Mouse (Mus musculus) hindbrain, embryonic 14.5 days (tissue): Measurements from ENCODE around the gene Tuba3a. TPM values are rescaled to one million over a fixed set of nuclear protein-coding genes. Genes with fewer than 3 reads are reported as not detected.

Experiments used
- ATAC-seq: fragments of 200-750 bp; cut with Nextera tagmentation; 2 replicates; pipeline ENCODE4 v1.8.0; 2017; ENCODE audit warnings: moderate number of reproducible peaks, mild to moderate bottlenecking, moderate TSS enrichment, moderate library complexity; ENCODE audit not compliant: low FRiP score
- DNase-seq: peaks from one replicate; pipeline ENCODE4 v3.0.0-alpha.2; 2015; ENCODE audit warnings: low spot score
- H3K27ac ChIP-seq: fragments of 300-500 bp; sonication (generic); 2 replicates; pipeline ENCODE4 v1.5.1; 2014; ENCODE audit warnings: mild to moderate bottlenecking, moderate library complexity
- H3K27me3 ChIP-seq: fragments of 300-500 bp; sonication (generic); 2 replicates; pipeline ENCODE4 v1.6.1; 2014; ENCODE audit warnings: mild to moderate bottlenecking, low read length, mixed read lengths; ENCODE audit not compliant: control insufficient read depth, insufficient read depth
- H3K36me3 ChIP-seq: fragments of 300-500 bp; sonication (generic); replicated peaks from 2 replicates; pipeline ENCODE4 v1.6.1; 2014; ENCODE audit not compliant: control insufficient read depth, insufficient read depth
- H3K4me1 ChIP-seq: fragments of 300-500 bp; sonication (generic); replicated peaks from 2 replicates; pipeline ENCODE4 v1.6.1; 2014; ENCODE audit warnings: antibody characterized with exemption, low read length, mixed read lengths; ENCODE audit not compliant: control insufficient read depth, insufficient read depth
- H3K4me2 ChIP-seq: fragments of 300-500 bp; sonication (generic); replicated peaks from 2 replicates; pipeline ENCODE4 v1.6.1; 2014; ENCODE audit warnings: mild to moderate bottlenecking, moderate library complexity
- H3K4me3 ChIP-seq: fragments of 300-500 bp; sonication (generic); replicated peaks from 2 replicates; pipeline ENCODE4 v1.5.1; 2014; ENCODE audit warnings: mild to moderate bottlenecking, low read length
- H3K9ac ChIP-seq: fragments of 300-500 bp; sonication (generic); 2 replicates; pipeline ENCODE4 v1.6.1; 2014
- H3K9me3 ChIP-seq: fragments of 300-500 bp; sonication (generic); 2 replicates; pipeline ENCODE4 v1.6.1; 2016; ENCODE audit warnings: low read length; ENCODE audit not compliant: control insufficient read depth
- WGBS: fragments of 180-500 bp; shearing (Covaris S2); extraction: QIAGEN DNeasy Blood & Tissue Kit; methylation state at CpG from one replicate; pipeline ENCODE4 v1.1.7; 2014; 5-methylcytosine and 5-hydroxymethylcytosine counted together
- polyA plus RNA-seq: library from polyadenylated mRNA; unstranded; fragments of >200 nt; fragmentation: Nextera tagmentation; extraction: Ambion mirVana; gene quantifications from 2 replicates; pipeline ENCODE4 v1.2.1, GENCODE M21; 2014

The Tuba3a gene
- polyA plus RNA-seq, 1 experiment from 2014 or later: not detected

GRCm38 (mm10) chr6:125256222-125256966, 29.4 kb downstream of the Tuba3a start:
- no peak overlapping the region for H3K4me2 ChIP-seq
- 86% methylated on average over 8 of the region's 8 CpGs for WGBS
- no peak overlapping the region for H3K4me3 ChIP-seq
- no peaks in the 10 kb centered on the region for H3K9me3 ChIP-seq
- no peaks in the 10 kb centered on the region for H3K4me1 ChIP-seq
- no peak for DNase-seq
- H3K27ac ChIP-seq: no peak overlapping the region
- H3K9ac ChIP-seq: no peak overlapping the region
- H3K27me3 ChIP-seq: no peaks in the 10 kb centered on the region
- ATAC-seq: no peak
- no peaks in the 10 kb centered on the region for H3K36me3 ChIP-seq

- no peaks in the 10 kb centered on the region for H3K4me1 ChIP-seq
- no peak overlapping the region for H3K27ac ChIP-seq
- no peaks in the 10 kb centered on the region for H3K27me3 ChIP-seq
- H3K4me2 ChIP-seq: no peak overlapping the region
- DNase-seq: no peak
- no peak overlapping the region for H3K9ac ChIP-seq
- no peaks in the 10 kb centered on the region for H3K36me3 ChIP-seq
- no peak for ATAC-seq
- H3K9me3 ChIP-seq: no peaks in the 10 kb centered on the region
- H3K4me3 ChIP-seq: no peak overlapping the region
- 89% methylated on average over 7 of the region's 7 CpGs for WGBS
These were observed 30.3 kb downstream of the Tuba3a start for GRCm38 (mm10) chr6:125255516-125256044.

GRCm38 (mm10) chr6:125253863-125254715, 31.8 kb downstream of the Tuba3a start:
- no peaks in the 10 kb centered on the region for H3K27me3 ChIP-seq
- H3K27ac ChIP-seq: no peak overlapping the region
- H3K36me3 ChIP-seq: no peaks in the 10 kb centered on the region
- no peak for ATAC-seq
- no peak overlapping the region for H3K4me2 ChIP-seq
- H3K9me3 ChIP-seq: no peaks in the 10 kb centered on the region
- no peak for DNase-seq
- no peaks in the 10 kb centered on the region for H3K4me1 ChIP-seq
- H3K4me3 ChIP-seq: no peak overlapping the region
- WGBS: 81% methylated on average over 14 of the region's 14 CpGs
- H3K9ac ChIP-seq: no peak overlapping the region

GRCm38 (mm10) chr6:125252711-125253110, 33.1 kb downstream of the Tuba3a start:
- Histone ChIP-seq H3K36me3 (no peaks in the 10 kb centered on the region), H3K27me3 (no peaks in the 10 kb centered on the region), H3K27ac (no peak overlapping the region), H3K4me3 (no peak overlapping the region), H3K9ac (no peak overlapping the region), H3K9me3 (no peaks in the 10 kb centered on the region), H3K4me1 (no peaks in the 10 kb centered on the region), H3K4me2 (no peak overlapping the region)
- WGBS: 93% methylated on average over 8 of the region's 8 CpGs
- ATAC-seq: no peak
- no peak for DNase-seq

GRCm38 (mm10) chr6:125252285-125252684, 33.6 kb downstream of the Tuba3a start:
- H3K27me3 ChIP-seq: no peaks in the 10 kb centered on the region
- no peaks in the 10 kb centered on the region for H3K9me3 ChIP-seq
- no peaks in the 10 kb centered on the region for H3K4me1 ChIP-seq
- ATAC-seq (no peak), DNase-seq (no peak)
- no peak overlapping the region for H3K4me3 ChIP-seq
- 89% methylated on average over 3 of the region's 3 CpGs for WGBS
- H3K27ac ChIP-seq: no peak overlapping the region
- no peak overlapping the region for H3K9ac ChIP-seq
- H3K36me3 ChIP-seq: no peaks in the 10 kb centered on the region
- no peak overlapping the region for H3K4me2 ChIP-seq

GRCm38 (mm10) chr6:125244551-125244950, 41.3 kb downstream of the Tuba3a start:
- Histone ChIP-seq H3K9ac (no peak overlapping the region), H3K36me3 (no peaks in the 10 kb centered on the region), H3K27ac (no peak overlapping the region), H3K4me2 (no peak overlapping the region), H3K4me3 (no peak overlapping the region), H3K27me3 (no peaks in the 10 kb centered on the region), H3K9me3 (no peaks in the 10 kb centered on the region), H3K4me1 (no peaks in the 10 kb centered on the region)
- ATAC-seq (no peak), DNase-seq (no peak)
- 57% methylated on average over 1 of the region's 1 CpGs for WGBS

GRCm38 (mm10) chr6:125241566-125241965, 44.3 kb downstream of the Tuba3a start:
- Histone ChIP-seq H3K9ac (no peak overlapping the region), H3K9me3 (no peaks in the 10 kb centered on the region), H3K36me3 (no peaks in the 10 kb centered on the region), H3K4me3 (no peak overlapping the region), H3K4me2 (no peak overlapping the region), H3K4me1 (no peaks in the 10 kb centered on the region), H3K27ac (no peak overlapping the region), H3K27me3 (no peaks in the 10 kb centered on the region)
- WGBS: 91% methylated on average over 8 of the region's 8 CpGs
- DNase-seq (no peak), ATAC-seq (no peak)

- H3K27me3 ChIP-seq: no peaks in the 10 kb centered on the region
- no peak overlapping the region for H3K4me3 ChIP-seq
- H3K4me1 ChIP-seq: no peaks in the 10 kb centered on the region
- no peak overlapping the region for H3K9ac ChIP-seq
- ATAC-seq (no peak), DNase-seq (no peak)
- no peak overlapping the region for H3K27ac ChIP-seq
- 82% methylated on average over 5 of the region's 5 CpGs for WGBS
- H3K36me3 ChIP-seq: no peaks in the 10 kb centered on the region
- H3K9me3 ChIP-seq: no peaks in the 10 kb centered on the region
- no peak overlapping the region for H3K4me2 ChIP-seq
These were observed 45.2 kb downstream of the Tuba3a start for GRCm38 (mm10) chr6:125240617-125241016.

GRCm38 (mm10) chr6:125239547-125239946, 46.3 kb downstream of the Tuba3a start:
- H3K9ac ChIP-seq: no peak overlapping the region
- no peaks in the 10 kb centered on the region for H3K4me1 ChIP-seq
- H3K9me3 ChIP-seq: no peaks in the 10 kb centered on the region
- H3K27me3 ChIP-seq: no peaks in the 10 kb centered on the region
- H3K4me2 ChIP-seq: no peak overlapping the region
- 94% methylated on average over 5 of the region's 5 CpGs for WGBS
- no peak overlapping the region for H3K27ac ChIP-seq
- DNase-seq (no peak), ATAC-seq (no peak)
- no peak overlapping the region for H3K4me3 ChIP-seq
- H3K36me3 ChIP-seq: no peaks in the 10 kb centered on the region
